Mouse (Mus musculus): ENCODE measurements at regions not wholly inside any gene's neighbourhood (a gene's known extent, or its start where the extent isn't known, plus 50 kb on each side); places are given as distances from the start of the nearest gene placed in this dataset.

DNA sequence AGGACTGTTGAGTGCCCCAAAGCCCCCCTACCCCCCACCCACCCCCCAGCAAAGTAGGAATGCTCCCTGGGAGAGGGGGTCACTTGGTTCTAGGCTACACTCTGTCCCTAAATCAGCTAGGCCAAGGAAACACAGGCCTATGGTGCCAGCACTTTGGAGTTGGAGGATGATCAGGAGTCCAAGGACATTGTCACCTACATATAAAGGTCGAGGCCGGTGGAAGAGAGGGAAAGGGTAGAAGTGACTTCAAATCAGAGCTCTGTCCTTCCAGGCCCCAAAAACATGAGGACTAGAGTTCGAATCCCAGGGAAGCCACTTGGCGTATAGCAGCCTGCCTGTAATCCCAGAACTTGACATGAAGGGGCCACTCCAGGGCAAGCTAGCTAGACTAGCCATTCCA lies 92.3 kb upstream of the Wnt4 start:
- no peaks in the 10 kb centered on the region for H3K9me3 ChIP-seq (ENCODE audit: control insufficient read depth, low read length)
- 66% methylated on average over 4 of the region's 4 CpGs for WGBS (ENCODE audit: insufficient replicate concordance)
- H3K27me3 ChIP-seq (ENCODE audit: control insufficient read depth, insufficient read depth, low read length), result no peaks in the 10 kb centered on the region
- ATAC-seq (ENCODE audit: insufficient read depth) (no peak), DNase-seq (ENCODE audit: low read depth in 3 of 3, low spot score in 3 of 3) (no peak)
- H3K4me1 ChIP-seq (replicated peaks; ENCODE audit: control insufficient read depth in 2 of 2, insufficient read depth in 2 of 2, low read length in 1 of 2), result peaks cover 0 to 2% of the 10 kb centered on the region in 2 experiments; a peak in 1 of 4 replicates
- H3K36me3 ChIP-seq (replicated peaks; ENCODE audit: control insufficient read depth, insufficient read depth, low read depth), result no peaks in the 10 kb centered on the region
- no peak overlapping the region for H3K4me2 ChIP-seq (ENCODE audit: low read depth)
- H3K4me3 ChIP-seq (ENCODE audit: insufficient read depth in 1 of 2, low read depth in 2 of 2, low read length in 2 of 2), result no peak overlapping the region
- no peak for TF ChIP-seq CTCF (IDR thresholded peaks at IDR 0.05; ENCODE audit: low read depth)
- TF ChIP-seq EP300 (IDR thresholded peaks at IDR 0.05; ENCODE audit: low read depth), result no peak
- H3K9ac ChIP-seq (replicated peaks), result no peak overlapping the region
- H3K27ac ChIP-seq, result no peak overlapping the region

GRCm38 (mm10) chr4:137183181-137183850 lies 94.0 kb upstream of the Wnt4 start:
- Histone ChIP-seq H3K27ac (no peak overlapping the region), H3K9me3 (ENCODE audit: control insufficient read depth, low read length) (no peaks in the 10 kb centered on the region), H3K27me3 (ENCODE audit: control insufficient read depth, insufficient read depth, low read length) (no peaks in the 10 kb centered on the region), H3K4me3 (ENCODE audit: insufficient read depth in 1 of 2, low read depth in 2 of 2, low read length in 2 of 2) (no peak overlapping the region), H3K9ac (replicated peaks) (no peak overlapping the region), H3K4me2 (ENCODE audit: low read depth) (no peak overlapping the region), H3K36me3 (replicated peaks; ENCODE audit: control insufficient read depth, insufficient read depth, low read depth) (no peaks in the 10 kb centered on the region), H3K4me1 (replicated peaks; ENCODE audit: control insufficient read depth in 2 of 2, insufficient read depth in 2 of 2, low read length in 1 of 2) (peaks cover 0 to 4% of the 10 kb centered on the region in 2 experiments; a peak in 1 of 4 replicates)
- WGBS (ENCODE audit: insufficient replicate concordance), result 51% methylated on average over 10 of the region's 10 CpGs
- ATAC-seq (ENCODE audit: insufficient read depth) (no peak), DNase-seq (ENCODE audit: low read depth in 3 of 3, low spot score in 3 of 3) (no peak)
- TF ChIP-seq EP300 (IDR thresholded peaks at IDR 0.05; ENCODE audit: low read depth) (no peak), CTCF (IDR thresholded peaks at IDR 0.05; ENCODE audit: low read depth) (no peak)

GRCm38 (mm10) chr4:137182547-137182946 lies 94.7 kb upstream of the Wnt4 start:
- Histone ChIP-seq H3K4me1 (replicated peaks; ENCODE audit: control insufficient read depth in 2 of 2, insufficient read depth in 2 of 2, low read length in 1 of 2) (peaks cover 0 to 4% of the 10 kb centered on the region in 2 experiments; a peak in 1 of 4 replicates), H3K9me3 (ENCODE audit: control insufficient read depth, low read length) (no peaks in the 10 kb centered on the region), H3K4me2 (ENCODE audit: low read depth) (no peak overlapping the region), H3K4me3 (ENCODE audit: insufficient read depth in 1 of 2, low read depth in 2 of 2, low read length in 2 of 2) (no peak overlapping the region), H3K27me3 (ENCODE audit: control insufficient read depth, insufficient read depth, low read length) (no peaks in the 10 kb centered on the region), H3K9ac (replicated peaks) (no peak overlapping the region), H3K27ac (no peak overlapping the region), H3K36me3 (replicated peaks; ENCODE audit: control insufficient read depth, insufficient read depth, low read depth) (no peaks in the 10 kb centered on the region)
- ATAC-seq (ENCODE audit: insufficient read depth), result no peak
- no peak for DNase-seq (ENCODE audit: low read depth in 3 of 3, low spot score in 3 of 3)
- 70% methylated on average over 14 of the region's 14 CpGs for WGBS (ENCODE audit: insufficient replicate concordance)
- TF ChIP-seq CTCF (IDR thresholded peaks at IDR 0.05; ENCODE audit: low read depth) (no peak), EP300 (IDR thresholded peaks at IDR 0.05; ENCODE audit: low read depth) (no peak)

DNA sequence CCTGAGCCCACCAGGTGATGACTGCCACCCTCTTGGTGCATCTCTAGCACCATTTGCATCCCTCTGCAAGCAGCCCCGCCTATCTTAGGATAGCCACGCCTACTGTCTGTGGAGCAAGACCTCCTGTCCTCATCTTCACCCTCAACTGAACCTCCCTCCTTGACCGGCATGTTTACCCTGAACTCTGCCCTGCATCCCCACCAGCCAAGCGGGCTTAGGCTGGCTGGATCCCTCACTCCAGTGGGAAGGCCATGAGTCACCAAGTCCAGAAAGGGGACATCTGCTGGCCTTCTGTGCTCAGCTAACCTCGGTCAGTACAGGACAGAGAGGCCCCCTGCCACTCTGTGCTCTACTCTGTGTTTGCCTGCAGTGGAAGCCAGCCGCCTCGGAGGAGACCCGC lies 96.0 kb upstream of the Wnt4 start:
- H3K36me3 ChIP-seq (replicated peaks; ENCODE audit: control insufficient read depth, insufficient read depth, low read depth), result no peaks in the 10 kb centered on the region
- no peak overlapping the region for H3K4me3 ChIP-seq (ENCODE audit: insufficient read depth in 1 of 2, low read depth in 2 of 2, low read length in 2 of 2)
- peaks cover 0 to 4% of the 10 kb centered on the region in 2 experiments; a peak in 1 of 4 replicates for H3K4me1 ChIP-seq (replicated peaks; ENCODE audit: control insufficient read depth in 2 of 2, insufficient read depth in 2 of 2, low read length in 1 of 2)
- no peak overlapping the region for H3K27ac ChIP-seq
- TF ChIP-seq CTCF (IDR thresholded peaks at IDR 0.05; ENCODE audit: low read depth), result no peak
- TF ChIP-seq EP300 (IDR thresholded peaks at IDR 0.05; ENCODE audit: low read depth), result no peak
- whole genome bisulfite sequencing (ENCODE audit: insufficient replicate concordance), result 61% methylated on average over 8 of the region's 8 CpGs
- ATAC-seq (ENCODE audit: insufficient read depth), result no peak
- H3K9ac ChIP-seq (replicated peaks), result no peak overlapping the region
- H3K9me3 ChIP-seq (ENCODE audit: control insufficient read depth, low read length), result no peaks in the 10 kb centered on the region
- no peaks in the 10 kb centered on the region for H3K27me3 ChIP-seq (ENCODE audit: control insufficient read depth, insufficient read depth, low read length)
- H3K4me2 ChIP-seq (ENCODE audit: low read depth), result no peak overlapping the region
- no peak for DNase-seq (ENCODE audit: low read depth in 3 of 3, low spot score in 3 of 3)

DNA sequence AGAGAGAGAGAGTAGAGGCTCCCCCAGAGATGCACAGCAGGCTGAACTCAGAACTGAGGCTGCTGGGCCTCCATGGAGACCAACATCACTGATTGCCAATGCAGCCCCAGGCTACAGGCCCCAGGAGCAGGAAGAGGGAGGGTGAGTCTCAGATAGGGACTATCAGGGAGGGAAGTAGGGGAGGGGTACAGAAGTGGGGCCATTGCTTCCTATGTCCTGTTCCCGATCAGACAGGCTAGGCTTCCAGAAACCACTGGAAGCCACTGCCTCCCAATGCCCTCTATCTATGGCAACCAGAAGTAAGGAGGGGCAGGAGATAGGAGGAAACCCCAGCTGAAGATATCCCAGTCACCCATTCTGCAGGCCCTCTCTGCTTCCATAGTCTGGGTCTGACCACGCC lies 97.2 kb upstream of the Wnt4 start:
- Histone ChIP-seq H3K27ac (no peak overlapping the region), H3K9me3 (ENCODE audit: control insufficient read depth, low read length) (no peaks in the 10 kb centered on the region), H3K4me3 (ENCODE audit: insufficient read depth in 1 of 2, low read depth in 2 of 2, low read length in 2 of 2) (no peak overlapping the region), H3K9ac (replicated peaks) (no peak overlapping the region), H3K27me3 (ENCODE audit: control insufficient read depth, insufficient read depth, low read length) (no peaks in the 10 kb centered on the region), H3K4me2 (ENCODE audit: low read depth) (no peak overlapping the region), H3K4me1 (replicated peaks; ENCODE audit: control insufficient read depth in 2 of 2, insufficient read depth in 2 of 2, low read length in 1 of 2) (peaks cover 0 to 4% of the 10 kb centered on the region in 2 experiments; a peak in 1 of 4 replicates), H3K36me3 (replicated peaks; ENCODE audit: control insufficient read depth, insufficient read depth, low read depth) (no peaks in the 10 kb centered on the region)
- DNase-seq (ENCODE audit: low read depth in 3 of 3, low spot score in 3 of 3), result no peak
- peak; percentile 28; the same call in 1 of the 2 replicates for TF ChIP-seq EP300 (IDR thresholded peaks at IDR 0.05; ENCODE audit: low read depth)
- TF ChIP-seq CTCF (IDR thresholded peaks at IDR 0.05; ENCODE audit: low read depth), result no peak
- ATAC-seq (ENCODE audit: insufficient read depth), result peak; percentile 57
- WGBS (ENCODE audit: insufficient replicate concordance), result 16% methylated on average over 2 of the region's 2 CpGs
